Mouse (Mus musculus) 416B (cell line): ENCODE results near the gene Ubr7.

Experiments used
- DNase-seq: peaks from one replicate; pipeline ENCODE4 v3.0.0; 2011; ENCODE audit warnings: low read depth

The Ubr7 gene

DNA sequence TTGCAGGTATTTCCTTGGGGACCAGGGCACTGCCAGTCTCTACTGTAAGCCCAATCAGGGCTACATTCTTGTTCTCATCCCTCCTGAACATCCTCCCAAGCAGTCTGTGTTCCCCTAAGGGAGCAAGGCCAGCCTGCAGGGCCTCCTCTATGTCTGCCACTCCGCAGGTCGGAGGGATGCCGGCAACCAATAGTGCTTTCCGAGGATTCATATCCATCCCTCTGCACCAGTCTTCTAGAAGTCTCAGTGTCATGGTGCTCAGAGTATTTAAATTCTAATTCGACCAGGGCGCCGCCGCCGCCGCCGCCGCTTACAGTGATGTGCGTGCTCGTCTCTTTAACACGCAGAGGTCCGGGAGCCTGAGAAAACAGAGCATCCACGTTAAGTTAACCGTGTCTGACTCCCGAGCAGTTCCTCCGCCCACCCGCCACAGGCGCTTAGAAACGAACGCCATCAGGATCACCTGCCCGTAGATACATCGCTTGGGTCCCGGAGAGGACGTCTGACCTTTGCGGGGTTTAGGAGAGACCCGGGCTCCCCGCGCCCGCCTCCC lies 14.7 kb upstream of the Ubr7 start:
- no peak for DNase-seq

GRCm38 (mm10) chr12:102743589-102744574 lies 13.9 kb upstream of the Ubr7 start, which contains the start of the genes Moap1 and Tmem251:
TSS of gene Moap1 (minus strand) at chr12:102743661.
TSS of gene Tmem251 (plus strand) at chr12:102743762.
- DNase-seq, result peak; percentile 88

GRCm38 (mm10) chr12:102744839-102745238 lies 12.9 kb upstream of the Ubr7 start:
- peak; percentile 95 for DNase-seq

- DNase-seq, result peak; percentile 41
Observed at GRCm38 (mm10) chr12:102748256-102748655, 9.5 kb upstream of the Ubr7 start.

DNA sequence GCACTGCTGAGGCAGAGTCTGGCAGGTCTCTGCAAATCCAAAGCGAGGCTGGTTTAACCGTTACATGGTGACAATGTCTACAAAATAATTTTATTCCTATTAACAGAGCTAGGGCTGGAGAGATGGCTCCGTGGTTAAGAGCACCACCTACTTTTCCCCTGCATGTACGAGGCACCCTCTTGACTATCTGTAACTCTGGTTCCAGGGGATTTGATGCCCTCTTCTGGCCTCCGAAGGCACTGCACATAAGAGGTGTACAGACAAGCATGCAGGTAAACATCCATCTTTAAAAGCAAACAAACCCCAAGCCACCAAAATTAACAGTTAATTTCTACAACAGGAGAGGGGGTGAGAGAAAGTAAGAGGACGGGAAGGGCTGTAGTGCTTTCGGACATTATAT lies 1.5 kb upstream of the Ubr7 start:
- peak; percentile 62 for DNase-seq

GRCm38 (mm10) chr12:102757055-102757688 lies 595 bp upstream of the Ubr7 start:
- no peak for DNase-seq

DNA sequence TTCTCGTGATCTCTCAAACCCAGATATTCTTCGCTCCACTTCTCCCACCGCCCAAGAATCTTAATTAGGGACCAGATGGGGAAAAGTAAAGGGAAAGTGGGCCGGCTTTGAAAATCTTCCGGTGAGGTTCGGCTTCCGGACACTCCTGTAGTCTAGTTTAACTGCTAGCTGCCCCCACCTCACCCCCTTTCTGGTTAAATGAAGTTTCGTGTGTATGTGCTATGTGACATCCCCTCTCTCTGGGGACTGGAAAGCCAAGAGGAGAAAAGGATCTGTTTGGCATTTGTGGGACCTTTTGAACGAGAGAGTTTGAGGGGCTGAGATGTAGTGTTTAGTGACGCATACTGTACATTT lies 613 bp downstream of the Ubr7 start, which contains the start of gene Gm20604:
Gene Gm20604 (minus strand): TSS at position 270 of the 354 bp plus-strand sequence.
- peak; percentile 34 for DNase-seq

- DNase-seq, result no peak
Observed at GRCm38 (mm10) chr12:102758936-102759335, 1.2 kb downstream of the Ubr7 start.

- no peak for DNase-seq
Observed at GRCm38 (mm10) chr12:102761668-102762067, 3.9 kb downstream of the Ubr7 start.

GRCm38 (mm10) chr12:102763696-102764095 lies 5.9 kb downstream of the Ubr7 start:
- no peak for DNase-seq

- peak; percentile 39 for DNase-seq
Observed at GRCm38 (mm10) chr12:102769000-102769399, 11.2 kb downstream of the Ubr7 start.

DNA sequence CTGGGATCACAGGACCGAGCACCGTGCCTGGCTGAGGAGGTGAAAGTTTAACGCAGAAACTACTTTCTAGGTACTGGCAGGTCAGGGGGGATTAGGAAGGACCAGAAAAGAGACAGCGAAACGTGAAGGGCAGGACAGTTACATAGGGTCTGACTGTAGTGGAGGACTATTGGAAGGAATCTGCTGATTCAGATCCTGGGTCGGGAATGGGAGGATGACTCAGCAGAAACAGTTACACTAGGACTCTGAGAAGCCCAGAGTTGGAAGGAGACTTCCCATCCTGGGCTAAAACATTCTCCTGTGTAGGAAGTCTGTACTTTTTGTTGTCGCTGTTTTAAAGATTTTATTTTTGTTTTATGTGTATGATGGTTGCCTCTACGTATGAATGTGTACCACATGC lies 13.8 kb downstream of the Ubr7 start:
- no peak for DNase-seq

DNA sequence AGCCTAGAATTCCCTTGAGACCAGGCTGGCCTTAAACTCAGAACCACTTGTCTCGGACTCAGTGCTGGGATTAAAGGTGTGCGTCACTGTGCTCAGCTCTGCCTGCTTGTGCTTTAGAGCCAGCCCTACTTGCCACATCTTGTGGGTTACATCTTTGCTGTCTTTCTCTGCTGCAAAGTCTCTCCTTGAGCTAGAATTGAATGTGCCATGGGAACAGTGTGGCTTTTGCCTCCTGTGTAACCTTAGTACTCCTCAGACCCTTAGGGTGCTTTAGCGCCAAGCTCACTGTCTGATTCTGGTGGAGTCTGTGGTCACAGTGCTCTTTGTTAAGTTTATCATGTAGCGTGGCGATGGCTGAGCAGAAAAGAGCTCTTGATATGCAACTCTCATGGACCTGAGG lies 14.9 kb downstream of the Ubr7 start:
- DNase-seq, result no peak

DNA sequence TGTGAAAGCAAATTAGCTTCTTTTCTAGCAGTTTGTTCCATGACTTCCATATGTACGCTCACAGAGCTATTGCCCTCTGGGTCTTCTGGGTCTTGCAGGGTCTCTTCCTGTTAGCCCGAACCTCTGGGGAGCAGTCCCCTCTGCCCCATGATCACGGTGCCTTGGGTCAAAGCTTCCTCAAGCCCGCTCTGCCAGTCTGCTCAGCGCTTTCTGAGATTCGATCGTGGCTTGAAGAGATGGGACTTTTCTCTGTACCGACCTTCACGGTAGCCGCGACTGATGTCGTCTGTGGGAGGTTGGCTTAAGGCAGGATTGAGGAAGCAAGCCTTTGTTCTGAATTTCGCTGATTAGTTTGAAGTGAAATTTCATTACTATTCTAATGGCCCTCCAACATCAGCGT lies 18.3 kb downstream of the Ubr7 start:
- no peak for DNase-seq

DNA sequence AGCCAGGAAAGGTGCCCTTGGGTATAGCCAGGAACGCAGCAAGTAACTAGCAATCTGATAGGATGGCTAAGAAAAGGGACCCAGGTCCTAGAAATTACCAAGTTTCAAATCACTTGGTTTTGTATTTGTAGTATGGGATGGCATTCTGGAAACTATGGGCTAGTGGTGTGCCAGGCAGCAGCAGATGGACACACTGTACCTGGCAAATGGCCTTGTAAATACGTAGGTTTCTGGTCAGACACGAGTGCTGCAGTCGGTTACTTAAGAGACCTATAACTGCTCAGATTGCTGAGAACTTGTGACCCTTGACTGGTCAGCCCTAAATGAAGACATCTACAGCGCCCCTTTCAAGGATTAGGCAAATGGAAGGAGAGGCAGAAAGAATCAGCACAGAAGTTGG lies 20.4 kb downstream of the Ubr7 start:
- DNase-seq, result no peak

- DNase-seq, result peak; percentile 45
Observed at GRCm38 (mm10) chr12:102779452-102779851, 21.7 kb downstream of the Ubr7 start.

GRCm38 (mm10) chr12:102782841-102783240 lies 25.1 kb downstream of the Ubr7 start:
- no peak for DNase-seq

DNA sequence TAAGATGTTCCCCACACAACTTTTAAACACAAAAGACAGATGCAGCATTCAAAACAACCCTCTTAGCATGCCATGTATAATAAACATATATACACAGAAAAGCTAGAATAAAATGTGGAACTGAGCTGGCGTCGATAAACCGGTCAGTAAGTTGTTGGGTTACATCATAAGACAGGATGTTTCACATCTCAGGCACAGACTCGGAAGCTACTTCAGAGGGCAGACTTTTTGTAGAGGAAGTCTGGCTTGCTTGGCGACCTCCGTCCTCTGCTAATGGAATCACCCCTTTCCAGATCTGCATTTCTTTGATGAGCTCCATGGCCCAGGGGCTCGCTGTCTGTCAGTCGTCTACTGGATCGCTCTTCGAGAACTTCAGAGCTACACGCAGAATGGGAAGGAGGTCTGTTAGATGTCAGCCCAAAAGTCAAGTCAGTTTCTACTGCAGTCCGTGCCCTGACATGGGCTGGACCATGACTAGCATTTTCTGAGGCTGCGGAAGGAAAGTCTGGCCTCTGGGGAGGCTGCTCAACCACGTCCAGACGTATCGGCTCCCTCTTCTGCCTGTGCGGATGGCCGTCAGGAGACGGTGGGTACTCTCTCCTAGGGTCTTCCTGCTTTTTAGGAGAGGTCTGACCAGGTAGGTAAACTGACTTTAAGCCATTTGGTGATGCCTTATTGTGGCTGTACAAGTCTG lies 27.3 kb downstream of the Ubr7 start:
- peak; percentile 23 for DNase-seq

DNA sequence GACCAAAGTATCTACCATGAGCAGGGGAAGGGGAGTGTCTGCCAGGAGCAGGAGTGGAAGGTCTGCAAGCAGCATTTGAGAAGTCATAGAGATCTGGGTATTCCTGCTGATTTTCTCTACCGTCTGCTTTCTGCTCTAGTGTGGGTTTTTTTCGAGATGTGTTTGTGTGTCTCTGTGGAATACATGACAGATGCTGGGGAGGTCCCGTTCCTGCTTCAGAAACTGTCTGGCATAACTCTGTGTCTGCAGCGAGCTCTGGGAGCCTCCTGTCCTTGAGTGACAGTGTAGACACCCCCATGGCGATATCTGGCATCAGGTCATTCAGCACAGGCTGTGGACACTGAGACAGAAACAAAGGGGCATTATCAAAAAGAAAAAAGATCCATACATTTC lies 27.8 kb downstream of the Ubr7 start:
- no peak for DNase-seq

GRCm38 (mm10) chr12:102787927-102788326 lies 30.2 kb downstream of the Ubr7 start:
- no peak for DNase-seq

DNA sequence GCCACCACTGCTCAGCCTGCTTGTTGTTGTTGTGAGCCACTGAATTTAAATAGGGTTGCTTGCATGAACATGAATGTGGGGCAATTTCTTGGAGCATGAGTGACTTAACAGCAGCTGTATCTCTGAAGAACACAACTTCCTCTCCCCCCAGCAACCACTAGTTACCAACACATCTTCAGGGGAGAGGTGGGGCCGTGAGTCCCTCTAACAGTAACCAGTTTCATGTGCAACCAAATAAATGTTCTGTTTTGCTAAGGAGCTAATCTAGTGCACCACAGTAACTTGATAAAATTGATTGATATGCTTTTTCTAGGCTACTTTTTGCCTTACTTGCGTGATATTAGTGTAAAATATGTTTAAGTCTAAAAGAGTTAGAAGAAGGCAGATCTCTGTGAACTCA lies 41.8 kb downstream of the Ubr7 start:
- DNase-seq, result peak; percentile 72

DNA sequence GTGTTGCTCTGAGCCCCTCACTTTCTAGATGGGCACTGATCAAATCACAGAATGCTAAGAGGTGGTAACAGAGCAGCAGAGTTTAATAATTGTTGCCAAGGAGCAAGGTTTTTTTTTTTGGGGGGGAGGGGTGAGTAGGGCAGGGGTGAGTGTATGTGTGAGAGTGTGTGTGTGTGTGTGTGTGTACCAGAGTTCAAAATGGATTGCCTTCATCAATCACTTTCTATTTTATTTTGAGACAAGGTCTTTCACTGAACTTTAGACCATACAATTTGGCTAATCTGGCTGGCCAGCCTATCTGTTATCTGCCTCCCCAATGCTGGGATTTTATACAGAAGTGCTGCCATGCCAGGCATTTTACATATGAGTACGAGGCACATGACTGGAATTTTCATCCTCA lies 57.1 kb downstream of the Ubr7 start:
- no peak for DNase-seq
